Mouse (Mus musculus) ES-Bruce4 (cell line): ENCODE data around the gene Dnaaf3. TPM values are rescaled to one million over a fixed set of nuclear protein-coding genes. Genes with fewer than 3 reads are reported as not detected.

ENCODE experiments used
- H3K27ac ChIP-seq: 2 replicates; pipeline ENCODE4 v1.5.1; 2012; ENCODE audit warnings: low read length, inconsistent platforms; ENCODE audit not compliant: insufficient read depth
- H3K27me3 ChIP-seq: 2 replicates; pipeline ENCODE4 v1.6.1; 2012; ENCODE audit warnings: mild to moderate bottlenecking, low read length, inconsistent platforms; ENCODE audit not compliant: control insufficient read depth, poor library complexity, insufficient read depth, severe bottlenecking
- H3K36me3 ChIP-seq: 2 replicates; pipeline ENCODE4 v1.6.1; 2012; ENCODE audit warnings: inconsistent platforms, mild to moderate bottlenecking, low read length, moderate library complexity; ENCODE audit not compliant: control insufficient read depth, poor library complexity, insufficient read depth, severe bottlenecking
- H3K4me1 ChIP-seq: one replicate; pipeline ENCODE4 v1.8.1; 2011; ENCODE audit warnings: low read length; ENCODE audit not compliant: control insufficient read depth, insufficient read depth
- H3K4me3 ChIP-seq: 2 replicates; pipeline ENCODE4 v1.5.1; 2011; ENCODE audit warnings: low read depth, mild to moderate bottlenecking, low read length
- H3K9ac ChIP-seq: 2 replicates; pipeline ENCODE4 v1.6.1; 2012; ENCODE audit warnings: low read depth, mild to moderate bottlenecking, inconsistent platforms; ENCODE audit not compliant: poor library complexity, severe bottlenecking
- H3K9me3 ChIP-seq: replicated peaks from 2 replicates; pipeline ENCODE4 v1.6.1; 2012; ENCODE audit warnings: mild to moderate bottlenecking, low read length, inconsistent platforms; ENCODE audit not compliant: control insufficient read depth, poor library complexity, insufficient read depth, severe bottlenecking
- CTCF ChIP-seq: IDR thresholded peaks from one replicate; pipeline ENCODE4 v1.8.1; 2011; ENCODE audit warnings: low read depth, low read length
- EP300 ChIP-seq: IDR thresholded peaks from 2 replicates; pipeline ENCODE4 v1.6.1; 2011; ENCODE audit warnings: low read depth, low read length; ENCODE audit not compliant: insufficient read depth
- POLR2A ChIP-seq: IDR thresholded peaks from one replicate; pipeline ENCODE4 v1.8.1; 2011; ENCODE audit warnings: low read length; ENCODE audit not compliant: insufficient read depth
- polyA plus RNA-seq: library from polyadenylated mRNA; stranded (reverse); fragments of >200 nt; gene quantifications from 2 replicates; pipeline ENCODE4 v1.2.4, GENCODE M21; 2011; ENCODE audit warnings: low read depth; ENCODE audit not compliant: missing spikeins, insufficient read depth, insufficient read length

Gene Dnaaf3
- polyA plus RNA-seq, 1 experiment = 9.2 TPM

DNA sequence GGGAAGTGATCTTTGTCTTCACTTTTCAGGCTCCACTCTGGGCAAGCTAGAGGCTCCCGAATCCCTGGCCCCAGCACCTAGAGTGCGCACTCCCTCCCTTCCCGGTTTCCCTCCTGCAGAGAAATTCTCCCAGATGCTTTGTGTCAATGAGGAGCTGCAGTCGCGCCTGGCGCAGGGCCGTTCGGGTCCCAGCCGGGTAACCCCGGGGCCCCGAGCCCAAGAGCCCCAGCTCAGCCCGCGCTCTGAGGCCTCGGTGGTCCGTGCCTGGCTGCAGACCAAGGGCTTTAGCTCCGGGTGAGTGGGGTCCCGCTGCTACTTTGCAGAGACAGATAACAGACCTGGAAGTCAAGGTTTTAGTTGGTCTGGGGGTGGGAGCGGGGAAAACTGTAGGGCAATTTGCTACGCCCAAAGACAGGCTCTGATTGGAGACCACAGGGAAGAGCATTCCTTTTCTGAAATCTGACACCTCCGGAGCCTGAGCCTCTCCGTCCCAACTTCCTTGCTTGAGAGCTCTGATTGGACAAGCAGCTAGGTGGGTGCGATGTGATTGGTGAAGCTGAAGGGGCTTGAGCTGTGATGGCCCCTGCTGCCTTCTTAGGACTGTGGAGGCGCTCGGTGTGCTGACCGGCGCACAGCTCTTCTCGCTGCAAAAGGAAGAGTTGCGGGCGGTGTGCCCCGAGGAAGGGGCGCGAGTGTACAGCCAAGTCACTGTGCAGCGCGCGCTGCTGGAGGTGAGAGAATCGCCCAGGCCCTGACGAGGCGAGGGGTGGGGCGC is 54.0 kb downstream of the Dnaaf3 start:
- Histone ChIP-seq H3K4me1 (no peaks in the 10 kb centered on the region), H3K4me3 (peak overlapping the region; percentile 62), H3K27me3 (no peaks in the 10 kb centered on the region), H3K27ac (peak overlapping the region; percentile 21; the same call in 1 of the 2 replicates), H3K9ac (peak overlapping the region; percentile 12; the same call in 1 of the 2 replicates), H3K9me3 (no peaks in the 10 kb centered on the region), H3K36me3 (no peaks in the 10 kb centered on the region)
- TF ChIP-seq POLR2A (no peak), CTCF (no peak), EP300 (no peak)

GRCm38 (mm10) chr7:4473940-4474339 is 58.3 kb downstream of the Dnaaf3 start:
- Histone ChIP-seq H3K4me3 (no peak overlapping the region), H3K27ac (no peak overlapping the region), H3K4me1 (no peaks in the 10 kb centered on the region), H3K9ac (no peak overlapping the region), H3K36me3 (no peaks in the 10 kb centered on the region), H3K27me3 (no peaks in the 10 kb centered on the region), H3K9me3 (no peaks in the 10 kb centered on the region)
- TF ChIP-seq CTCF (no peak), POLR2A (no peak), EP300 (no peak)

Other genes starting within 250 kb of the Dnaaf3 start
- gene Ncr1, start 194.7 kb downstream of the Dnaaf3 start, polyA plus RNA-seq = not detected in 2 replicates
- not detected in 2 replicates for gene Gp6, start 134.7 kb downstream of the Dnaaf3 start, polyA plus RNA-seq
- 17.7 and 18.1 TPM in 2 replicates for gene Rdh13, start 86.8 kb downstream of the Dnaaf3 start, polyA plus RNA-seq
- gene Eps8l1, start 71.8 kb downstream of the Dnaaf3 start, polyA plus RNA-seq = 7.0 and 13.2 TPM in 2 replicates
- 63.1 and 68.7 TPM in 2 replicates for gene Ppp1r12c, start 30.8 kb downstream of the Dnaaf3 start, polyA plus RNA-seq
- gene Tnnt1, start 16.1 kb downstream of the Dnaaf3 start, polyA plus RNA-seq = 20.2 and 20.7 TPM in 2 replicates
- 10.0 and 11.5 TPM in 2 replicates for gene Tnni3, start 8.2 kb downstream of the Dnaaf3 start, polyA plus RNA-seq
- 4.3 and 4.9 TPM in 2 replicates for gene Syt5, start 15.1 kb upstream of the Dnaaf3 start, polyA plus RNA-seq
- gene Ptprh, start 71.6 kb upstream of the Dnaaf3 start, polyA plus RNA-seq = not detected in 2 replicates
- gene Tmem86b, start 99.0 kb upstream of the Dnaaf3 start, polyA plus RNA-seq = 3.8 and 5.5 TPM in 2 replicates
- gene Ppp6r1, start 126.6 kb upstream of the Dnaaf3 start, polyA plus RNA-seq = 58.6 and 66.3 TPM in 2 replicates
- 51.8 and 63.3 TPM in 2 replicates for gene Hspbp1, start 152.6 kb upstream of the Dnaaf3 start, polyA plus RNA-seq
- 10.9 TPM in 2 replicates for gene Brsk1, start 158.2 kb upstream of the Dnaaf3 start, polyA plus RNA-seq
- gene Tmem150b, start 192.8 kb upstream of the Dnaaf3 start, polyA plus RNA-seq = not detected in 2 replicates
- 69.0 and 72.3 TPM in 2 replicates for gene Kmt5c, start 207.7 kb upstream of the Dnaaf3 start, polyA plus RNA-seq
- 319 and 368 TPM in 2 replicates for gene Cox6b2, start 220.6 kb upstream of the Dnaaf3 start, polyA plus RNA-seq
- gene Fam71e2, start 238.8 kb upstream of the Dnaaf3 start, polyA plus RNA-seq = not detected in 2 replicates